Mouse (Mus musculus) retina, postnatal 1 day (tissue): ENCODE data around the gene Tmprss12.
"Not testable (repeated sequence)": the region's sequence is repeated elsewhere in the genome, so short reads cannot be mapped to it uniquely, and the experiment has no call there.

ENCODE experiments used
- DNase-seq: peaks from one replicate; pipeline ENCODE4 v3.0.0-alpha.2; 2012

The Tmprss12 gene

GRCm38 (mm10) chr15:100328089-100328488 lies 47.5 kb downstream of the Tmprss12 start:
- not testable (repeated sequence) for DNase-seq

GRCm38 (mm10) chr15:100329336-100329735 lies 48.7 kb downstream of the Tmprss12 start:
- not testable (repeated sequence) for DNase-seq

GRCm38 (mm10) chr15:100330739-100331138 lies 50.1 kb downstream of the Tmprss12 start:
- no peak for DNase-seq

GRCm38 (mm10) chr15:100332077-100332961 lies 51.7 kb downstream of the Tmprss12 start:
- DNase-seq = not testable (repeated sequence)

- no peak for DNase-seq
Measured at GRCm38 (mm10) chr15:100334629-100335028, 54.0 kb downstream of the Tmprss12 start, which contains the start of gene Mettl7a3. TSS of gene Mettl7a3 (plus strand) at chr15:100334929.

- not testable (repeated sequence) for DNase-seq
Measured at GRCm38 (mm10) chr15:100337328-100337727, 56.7 kb downstream of the Tmprss12 start.

- DNase-seq = peak; percentile 54
Measured at GRCm38 (mm10) chr15:100337847-100338246, 57.2 kb downstream of the Tmprss12 start.

GRCm38 (mm10) chr15:100341314-100341980 lies 60.8 kb downstream of the Tmprss12 start:
- not testable (repeated sequence) for DNase-seq
